Mouse (Mus musculus) bone marrow, adult 2 months (tissue): ENCODE results near the gene Tab2. TPM values are rescaled to one million over a fixed set of nuclear protein-coding genes. Genes with fewer than 3 reads are reported as not detected.
A peak's percentile ranks its signal among the peaks of the same experiment; 100 is the strongest.

Experiments used
- H3K27ac ChIP-seq: fragments of 200-500 bp; 2 replicates; pipeline ENCODE4 v1.5.1; 2012; ENCODE audit warnings: low read depth, mild to moderate bottlenecking, control low read depth, inconsistent platforms, low read length; ENCODE audit not compliant: control insufficient read depth, poor library complexity, insufficient read depth
- H3K4me1 ChIP-seq: fragments of 200-500 bp; 2 replicates; pipeline ENCODE4 v1.6.1; 2011; ENCODE audit warnings: low read length; ENCODE audit not compliant: control insufficient read depth, insufficient read depth
- H3K4me3 ChIP-seq: fragments of 200-500 bp; replicated peaks from 2 replicates; pipeline ENCODE3; 2011; ENCODE audit warnings: mild to moderate bottlenecking, low read depth, low read length, control low read depth; ENCODE audit not compliant: control insufficient read depth
- CTCF ChIP-seq: fragments of 200-500 bp; IDR thresholded peaks from 2 replicates; pipeline ENCODE4 v1.5.1; 2011; ENCODE audit warnings: low read length, control low read depth; ENCODE audit not compliant: control insufficient read depth, insufficient read depth
- POLR2A ChIP-seq: fragments of 200-500 bp; IDR thresholded peaks from 2 replicates; pipeline ENCODE4 v1.6.1; 2011; ENCODE audit warnings: low read depth, mild to moderate bottlenecking, control low read depth, low read length, borderline replicate concordance; ENCODE audit not compliant: control insufficient read depth
- WGBS: fragments of 180-500 bp; shearing (Covaris S2); methylation state at CpG from one replicate; pipeline ENCODE4 v1.1.7; 2018; 5-methylcytosine and 5-hydroxymethylcytosine counted together
- polyA plus RNA-seq: library from polyadenylated mRNA; stranded (reverse); fragments of >200 nt; gene quantifications from 2 replicates; pipeline ENCODE4 v1.2.4, GENCODE M21; 2011; ENCODE audit warnings: low replicate concordance; ENCODE audit not compliant: missing spikeins, insufficient read depth, insufficient read length

Tab2 gene
- polyA plus RNA-seq, 1 experiment: 46.7 TPM

DNA sequence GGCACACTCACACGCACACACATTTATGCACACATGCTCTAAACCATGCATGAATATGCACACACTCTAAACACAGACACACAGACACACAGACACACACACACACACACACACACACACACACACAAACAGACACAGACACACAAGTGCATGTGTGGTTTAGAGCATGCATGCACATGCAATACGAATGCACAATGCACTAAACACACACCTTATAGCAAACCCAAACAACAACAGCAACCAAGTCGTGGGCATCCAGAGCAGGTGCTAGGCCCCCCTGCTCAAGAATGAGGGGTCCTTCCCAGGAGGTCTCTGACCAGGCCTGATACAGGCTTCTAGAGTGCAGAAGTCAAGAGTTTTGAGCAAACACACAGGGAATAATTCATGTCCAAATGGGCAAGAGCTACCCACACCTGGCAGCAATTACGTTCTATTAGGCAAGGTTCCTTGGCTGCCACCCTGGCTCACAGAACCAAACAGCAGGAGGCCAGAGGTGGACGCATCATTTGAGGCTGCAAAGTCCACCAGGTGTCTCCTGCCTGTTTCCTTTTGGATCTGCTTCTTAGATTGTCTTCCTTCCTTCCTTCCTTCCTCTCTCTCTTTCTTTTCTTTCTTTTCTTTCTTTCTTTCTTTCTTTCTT is 84.5 kb downstream of the Tab2 start:
- Histone ChIP-seq H3K4me3 (no peak overlapping the region), H3K4me1 (no peaks in the 10 kb centered on the region), H3K27ac (no peak overlapping the region)
- TF ChIP-seq CTCF (no peak), POLR2A (no peak)
- WGBS: 88% methylated on average over 5 of the region's 5 CpGs

DNA sequence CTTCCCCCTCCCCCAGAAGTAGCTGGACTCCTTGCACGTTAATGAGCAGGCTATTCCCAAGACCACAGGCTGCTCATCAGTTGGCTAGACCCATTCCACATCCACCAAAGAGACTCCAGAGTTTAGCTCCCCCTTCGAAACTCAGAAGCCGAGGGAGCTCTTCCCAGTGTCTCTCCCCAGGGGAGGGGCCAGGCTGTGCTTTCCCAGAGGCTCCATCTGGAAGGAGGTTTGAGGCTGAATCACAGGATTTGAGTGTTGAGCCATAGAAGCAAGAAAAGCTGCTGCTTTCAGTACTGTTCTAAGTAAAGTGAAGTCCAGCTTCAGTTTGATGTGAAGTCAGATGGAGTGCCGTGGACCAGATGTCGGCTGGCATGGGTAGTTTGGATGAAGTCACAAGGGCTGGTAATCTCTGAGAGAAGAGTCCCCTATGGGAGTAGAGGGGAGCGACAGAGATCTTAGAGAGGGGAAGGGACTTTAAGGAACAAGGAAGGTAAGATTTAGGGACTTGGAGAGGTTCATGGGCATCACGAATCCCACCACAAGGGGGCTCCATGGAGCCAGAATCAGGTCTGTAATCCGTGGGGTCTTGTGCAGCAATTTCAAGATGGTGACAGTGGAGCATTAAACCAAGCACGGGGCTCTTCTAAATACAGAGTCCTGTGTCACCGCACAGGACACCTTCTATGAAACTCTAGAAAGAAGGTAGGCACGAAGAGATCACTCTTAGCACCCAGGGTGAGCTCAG is 85.3 kb downstream of the Tab2 start:
- Histone ChIP-seq H3K4me1 (no peaks in the 10 kb centered on the region), H3K27ac (no peak overlapping the region), H3K4me3 (no peak overlapping the region)
- WGBS: 60% methylated on average over 11 of the region's 11 CpGs
- TF ChIP-seq CTCF (peak; percentile 60; the same call in 1 of the 2 replicates), POLR2A (no peak)

- WGBS: 83% methylated on average over 8 of the region's 8 CpGs
- TF ChIP-seq POLR2A: no peak
- no peak for TF ChIP-seq CTCF
- Histone ChIP-seq H3K27ac (no peak overlapping the region), H3K4me3 (no peak overlapping the region), H3K4me1 (no peaks in the 10 kb centered on the region)
Observed at GRCm38 (mm10) chr10:7869746-7870145, 86.3 kb downstream of the Tab2 start.

DNA sequence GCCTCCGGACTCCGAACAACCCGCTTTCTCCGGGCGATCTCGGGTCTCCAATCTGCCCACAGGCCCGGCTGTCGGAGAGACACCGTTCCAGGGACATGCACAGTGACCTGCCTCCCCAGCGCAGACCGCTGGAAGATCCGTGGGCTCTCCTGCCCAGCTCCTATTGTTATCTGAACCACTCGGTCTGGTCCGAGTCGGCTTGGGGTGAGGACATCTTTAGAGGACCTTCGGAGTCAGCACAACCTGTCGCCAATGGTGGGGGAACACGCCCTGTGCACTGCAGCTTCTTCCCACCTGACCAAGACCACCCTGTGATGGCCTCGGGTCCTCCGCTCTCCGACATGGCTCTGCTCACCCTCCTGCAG is 88.4 kb downstream of the Tab2 start:
- WGBS: 65% methylated on average over 21 of the region's 21 CpGs
- H3K4me3 ChIP-seq: no peak overlapping the region
- no peak overlapping the region for H3K27ac ChIP-seq
- TF ChIP-seq POLR2A: no peak
- no peak for TF ChIP-seq CTCF
- H3K4me1 ChIP-seq: no peaks in the 10 kb centered on the region

GRCm38 (mm10) chr10:7866762-7867665 is 89.0 kb downstream of the Tab2 start:
- TF ChIP-seq CTCF: no peak
- no peak for TF ChIP-seq POLR2A
- WGBS: 54% methylated on average over 50 of the region's 50 CpGs
- Histone ChIP-seq H3K4me1 (no peaks in the 10 kb centered on the region), H3K27ac (no peak overlapping the region), H3K4me3 (no peak overlapping the region)

GRCm38 (mm10) chr10:7864806-7865205 is 91.2 kb downstream of the Tab2 start:
- WGBS: 85% methylated on average over 3 of the region's 3 CpGs
- no peak overlapping the region for H3K4me3 ChIP-seq
- no peak overlapping the region for H3K27ac ChIP-seq
- no peak for TF ChIP-seq POLR2A
- TF ChIP-seq CTCF: no peak
- no peaks in the 10 kb centered on the region for H3K4me1 ChIP-seq

DNA sequence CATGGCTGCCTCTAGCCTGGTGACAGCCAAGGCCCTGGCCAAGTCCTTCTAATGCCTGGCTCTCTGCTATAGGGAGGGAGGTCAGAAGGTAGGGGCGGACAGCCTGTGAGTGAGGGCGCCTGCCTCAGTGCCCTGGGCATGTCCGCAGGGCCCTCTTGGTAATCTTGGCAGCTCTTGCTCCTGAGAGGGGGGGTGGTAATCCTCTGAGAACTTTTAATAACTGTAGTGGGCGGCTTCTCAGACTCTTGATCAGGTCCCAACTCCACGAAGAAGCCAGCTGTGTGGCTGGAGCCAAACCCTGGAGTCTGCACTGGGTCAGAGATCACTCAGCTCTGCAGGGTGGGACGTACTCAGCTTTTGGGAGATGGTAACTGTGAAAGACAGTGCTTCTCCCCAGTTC is 91.8 kb downstream of the Tab2 start:
- Histone ChIP-seq H3K4me3 (no peak overlapping the region), H3K27ac (no peak overlapping the region), H3K4me1 (no peaks in the 10 kb centered on the region)
- 83% methylated on average over 6 of the region's 6 CpGs for WGBS
- TF ChIP-seq POLR2A (no peak), CTCF (no peak)

DNA sequence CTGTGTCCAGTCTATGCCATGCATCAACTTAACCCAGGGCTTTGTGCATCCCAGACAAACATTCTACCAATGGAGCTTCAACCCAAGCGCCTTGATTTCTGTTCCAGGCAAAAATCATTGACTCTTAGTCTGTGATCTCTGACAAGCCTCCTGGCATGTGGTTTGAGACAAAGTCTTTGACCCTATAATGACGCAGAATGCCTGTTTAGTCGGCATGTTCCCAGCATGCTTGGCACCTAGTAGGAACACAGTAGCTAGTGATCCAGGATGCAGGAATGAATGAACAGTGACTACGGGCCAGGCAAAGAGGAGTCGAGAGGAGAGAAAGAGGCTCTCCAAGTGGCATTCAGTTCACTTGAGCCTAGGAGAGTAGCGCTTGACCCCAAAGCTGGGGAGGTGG is 92.6 kb downstream of the Tab2 start:
- WGBS: 91% methylated on average over 6 of the region's 6 CpGs
- no peak overlapping the region for H3K4me3 ChIP-seq
- H3K27ac ChIP-seq: no peak overlapping the region
- TF ChIP-seq POLR2A (no peak), CTCF (no peak)
- H3K4me1 ChIP-seq: no peaks in the 10 kb centered on the region
